Mouse (Mus musculus) neural tube, embryonic 11.5 days (tissue): ENCODE results near the gene Tesc. TPM values are rescaled to one million over a fixed set of nuclear protein-coding genes. Genes with fewer than 3 reads are reported as not detected.

Experiments used
- ATAC-seq: fragments of 200-750 bp; cut with Nextera tagmentation; 2 replicates; pipeline ENCODE4 v1.8.0; 2017; ENCODE audit warnings: moderate number of reproducible peaks, mild to moderate bottlenecking, moderate TSS enrichment, moderate library complexity; ENCODE audit not compliant: insufficient read depth, low FRiP score, low TSS enrichment
- DNase-seq: peaks from one replicate; pipeline ENCODE4 v3.0.0-alpha.2; 2015; ENCODE audit warnings: low spot score
- H3K27ac ChIP-seq: fragments of 300-500 bp; sonication (generic); 2 replicates; pipeline ENCODE4 v1.5.1; 2014; ENCODE audit warnings: low read depth, mild to moderate bottlenecking, low read length
- H3K27me3 ChIP-seq: fragments of 300-500 bp; sonication (generic); 2 replicates; pipeline ENCODE4 v1.6.1; 2014; ENCODE audit warnings: mild to moderate bottlenecking, low read length, mixed read lengths; ENCODE audit not compliant: control insufficient read depth, insufficient read depth
- H3K36me3 ChIP-seq: fragments of 300-500 bp; sonication (generic); 2 replicates; pipeline ENCODE4 v1.6.1; 2014; ENCODE audit warnings: mild to moderate bottlenecking, low read length, moderate library complexity, mixed read lengths; ENCODE audit not compliant: control insufficient read depth, insufficient read depth
- H3K4me1 ChIP-seq: fragments of 300-500 bp; sonication (generic); 2 replicates; pipeline ENCODE4 v1.6.1; 2014; ENCODE audit warnings: low read length, mixed read lengths; ENCODE audit not compliant: control insufficient read depth, insufficient read depth
- H3K4me2 ChIP-seq: fragments of 300-500 bp; sonication (generic); 2 replicates; pipeline ENCODE4 v1.6.1; 2014; ENCODE audit warnings: low read depth, mild to moderate bottlenecking, moderate library complexity
- H3K4me3 ChIP-seq: fragments of 300-500 bp; sonication (generic); 2 replicates; pipeline ENCODE4 v1.5.1; 2014; ENCODE audit warnings: low read depth, low read length
- H3K9ac ChIP-seq: fragments of 300-500 bp; sonication (generic); 2 replicates; pipeline ENCODE4 v1.6.1; 2014; ENCODE audit warnings: mild to moderate bottlenecking, low read length
- H3K9me3 ChIP-seq: fragments of 300-500 bp; sonication (generic); 2 replicates; pipeline ENCODE4 v1.6.1; 2016; ENCODE audit warnings: low read length; ENCODE audit not compliant: control insufficient read depth
- WGBS: fragments of 180-500 bp; shearing (Covaris S2); extraction: QIAGEN DNeasy Blood & Tissue Kit; methylation state at CpG from one replicate; pipeline ENCODE4 v1.1.7; 2014; 5-methylcytosine and 5-hydroxymethylcytosine counted together
- polyA plus RNA-seq: library from polyadenylated mRNA; unstranded; fragments of >200 nt; fragmentation: Nextera tagmentation; extraction: Ambion mirVana; gene quantifications from 2 replicates; pipeline ENCODE4 v1.2.1, GENCODE M21; 2014

The Tesc gene
- polyA plus RNA-seq, 1 experiment from 2014 or later: 0.46 TPM

- DNase-seq (no peak), ATAC-seq (no peak)
- WGBS: 34% methylated on average over 12 of the region's 12 CpGs
Measured at GRCm38 (mm10) chr5:118039241-118039668, 11.7 kb downstream of the Tesc start.

GRCm38 (mm10) chr5:118042599-118042998 is 15.1 kb downstream of the Tesc start:
- DNase-seq (no peak), ATAC-seq (no peak)
- no peak overlapping the region for H3K4me2 ChIP-seq
- no peak overlapping the region for H3K4me3 ChIP-seq
- WGBS: 92% methylated on average over 6 of the region's 6 CpGs
- H3K4me1 ChIP-seq: 0 out of 2 replicates have a peak, but pooled peaks cover 5% of the 10 kb centered on the region
- H3K36me3 ChIP-seq: no peaks in the 10 kb centered on the region
- H3K9me3 ChIP-seq: no peaks in the 10 kb centered on the region
- H3K9ac ChIP-seq: no peak overlapping the region
- H3K27me3 ChIP-seq: no peaks in the 10 kb centered on the region
- H3K27ac ChIP-seq: no peak overlapping the region

More at GRCm38 (mm10) chr5:118039241-118039668, 11.7 kb downstream of the Tesc start:
- Histone ChIP-seq H3K36me3 (no peaks in the 10 kb centered on the region), H3K27ac (no peak overlapping the region), H3K9me3 (no peaks in the 10 kb centered on the region), H3K27me3 (no peaks in the 10 kb centered on the region), H3K4me2 (no peak overlapping the region), H3K4me3 (no peak overlapping the region), H3K9ac (no peak overlapping the region), H3K4me1 (0 out of 2 replicates have a peak, but pooled peaks cover 5% of the 10 kb centered on the region)

GRCm38 (mm10) chr5:118043761-118044160 is 16.2 kb downstream of the Tesc start:
- ATAC-seq: no peak
- WGBS: 93% methylated on average over 4 of the region's 4 CpGs
- H3K4me1 ChIP-seq: no peaks in the 10 kb centered on the region

GRCm38 (mm10) chr5:118044907-118045306 is 17.4 kb downstream of the Tesc start:
- no peaks in the 10 kb centered on the region for H3K9me3 ChIP-seq
- no peak for ATAC-seq

More at GRCm38 (mm10) chr5:118043761-118044160, 16.2 kb downstream of the Tesc start:
- H3K36me3 ChIP-seq: no peaks in the 10 kb centered on the region
- H3K9ac ChIP-seq: no peak overlapping the region
- H3K4me2 ChIP-seq: no peak overlapping the region
- H3K27me3 ChIP-seq: no peaks in the 10 kb centered on the region
- H3K9me3 ChIP-seq: no peaks in the 10 kb centered on the region
- H3K27ac ChIP-seq: no peak overlapping the region
- H3K4me3 ChIP-seq: no peak overlapping the region
- DNase-seq: no peak

GRCm38 (mm10) chr5:118045385-118045784 is 17.8 kb downstream of the Tesc start:
- no peaks in the 10 kb centered on the region for H3K9me3 ChIP-seq
- H3K4me2 ChIP-seq: no peak overlapping the region
- H3K27me3 ChIP-seq: no peaks in the 10 kb centered on the region
- no peak overlapping the region for H3K9ac ChIP-seq
- WGBS: 92% methylated on average over 9 of the region's 9 CpGs
- ATAC-seq (no peak), DNase-seq (no peak)
- no peaks in the 10 kb centered on the region for H3K4me1 ChIP-seq
- no peak overlapping the region for H3K27ac ChIP-seq
- H3K4me3 ChIP-seq: no peak overlapping the region
- no peaks in the 10 kb centered on the region for H3K36me3 ChIP-seq

More at GRCm38 (mm10) chr5:118044907-118045306, 17.4 kb downstream of the Tesc start:
- peak; percentile 5 for DNase-seq
- Histone ChIP-seq H3K27ac (no peak overlapping the region), H3K27me3 (no peaks in the 10 kb centered on the region), H3K9ac (no peak overlapping the region), H3K4me1 (no peaks in the 10 kb centered on the region), H3K4me3 (no peak overlapping the region), H3K36me3 (no peaks in the 10 kb centered on the region), H3K4me2 (no peak overlapping the region)
- 93% methylated on average over 6 of the region's 6 CpGs for WGBS

- Histone ChIP-seq H3K4me2 (no peak overlapping the region), H3K4me3 (no peak overlapping the region), H3K4me1 (no peaks in the 10 kb centered on the region), H3K36me3 (no peaks in the 10 kb centered on the region), H3K27ac (no peak overlapping the region), H3K27me3 (no peaks in the 10 kb centered on the region), H3K9me3 (no peaks in the 10 kb centered on the region), H3K9ac (no peak overlapping the region)
- ATAC-seq (no peak), DNase-seq (no peak)
- 89% methylated on average over 14 of the region's 14 CpGs for WGBS
Measured at GRCm38 (mm10) chr5:118047091-118047757, 19.7 kb downstream of the Tesc start.

GRCm38 (mm10) chr5:118048412-118048811 is 20.9 kb downstream of the Tesc start:
- 84% methylated on average over 4 of the region's 4 CpGs for WGBS
- Histone ChIP-seq H3K36me3 (no peaks in the 10 kb centered on the region), H3K27ac (no peak overlapping the region), H3K27me3 (no peaks in the 10 kb centered on the region), H3K9me3 (no peaks in the 10 kb centered on the region), H3K9ac (no peak overlapping the region), H3K4me3 (no peak overlapping the region), H3K4me2 (no peak overlapping the region), H3K4me1 (no peaks in the 10 kb centered on the region)
- DNase-seq (no peak), ATAC-seq (no peak)

- H3K4me3 ChIP-seq: no peak overlapping the region
- no peaks in the 10 kb centered on the region for H3K36me3 ChIP-seq
- whole genome bisulfite sequencing: 92% methylated on average over 5 of the region's 5 CpGs
- peak; percentile 6 for DNase-seq
- H3K9me3 ChIP-seq: no peaks in the 10 kb centered on the region
- H3K27me3 ChIP-seq: no peaks in the 10 kb centered on the region
- no peaks in the 10 kb centered on the region for H3K4me1 ChIP-seq
- H3K9ac ChIP-seq: no peak overlapping the region
- ATAC-seq: no peak
- H3K27ac ChIP-seq: no peak overlapping the region
- H3K4me2 ChIP-seq: no peak overlapping the region
Measured at GRCm38 (mm10) chr5:118048928-118049327, 21.4 kb downstream of the Tesc start.

- Histone ChIP-seq H3K4me1 (no peaks in the 10 kb centered on the region), H3K36me3 (no peaks in the 10 kb centered on the region), H3K27ac (no peak overlapping the region), H3K9ac (no peak overlapping the region), H3K4me2 (no peak overlapping the region), H3K4me3 (no peak overlapping the region), H3K9me3 (no peaks in the 10 kb centered on the region), H3K27me3 (no peaks in the 10 kb centered on the region)
- no peak for ATAC-seq
- 90% methylated on average over 4 of the region's 4 CpGs for WGBS
- DNase-seq: no peak
Measured at GRCm38 (mm10) chr5:118050743-118051142, 23.2 kb downstream of the Tesc start.
